Mouse (Mus musculus) left cerebral cortex, adult 2 months (tissue): Measurements from ENCODE around the gene Cdkal1. TPM values are rescaled to one million over a fixed set of nuclear protein-coding genes. Genes with fewer than 3 reads are reported as not detected.

Experiments
- DNase-seq, 2 experiments: peaks; one replicate each; pipeline ENCODE4 v3.0.0; 2021 to 2022; ENCODE audit warnings: low spot score in 2 of 2, mixed read lengths in 1 of 2; ENCODE audit errors: extremely low spot score in 1 of 2
- H3K27ac ChIP-seq: fragments of 200-600 bp; 2 replicates; pipeline ENCODE4 v1.8.1; 2022
- H3K4me3 ChIP-seq: fragments of 200-600 bp; 2 replicates; pipeline ENCODE4 v1.8.1; 2022
- CTCF ChIP-seq: fragments of 200-600 bp; IDR thresholded peaks from 2 replicates; pipeline ENCODE4 v1.8.1; 2022; ENCODE audit warnings: antibody characterized with exemption, mild to moderate bottlenecking, moderate library complexity
- intact Hi-C: fragments of 180-260 bp; cut with DNase I; formaldehyde crosslinking; loops from one replicate; pipeline ENCODE4 v1.15.1; 2025
- long read RNA-seq, 2 experiments: library from polyadenylated mRNA; stranded (forward); transcript quantifications; one replicate each; pipeline ENCODE4 v2.0.0; 2021; ENCODE audit warnings: borderline mapping rate in 2 of 2
- total RNA-seq, 2 experiments: library from RNA; stranded (reverse); gene quantifications; 2 replicates each; pipeline ENCODE4 v1.2.3; 2021

Gene Cdkal1
- 10 to 100 TPM; 23.2 to 23.8 TPM for total RNA-seq
- long read RNA-seq, experiment 1, transcript Cdkal1-201 (16 exons, 2,629 nt) = major isoform, 14 of 19 reads
- long read RNA-seq, experiment 1, partial matches to known transcripts = 1 of 19 reads
- long read RNA-seq, experiment 1, other reads (novel, unspliced or antisense) = 4 of 19 reads
- long read RNA-seq, experiment 2, transcript Cdkal1-201 (16 exons, 2,629 nt) = major isoform, 10 of 13 reads
- long read RNA-seq, experiment 2, partial matches to known transcripts = 1 of 13 reads
- long read RNA-seq, experiment 2, other reads (novel, unspliced or antisense) = 2 of 13 reads

- peak within 1 kb of the TSS; percentile 66 for H3K4me3 ChIP-seq
- no peak for TF ChIP-seq CTCF
- intact Hi-C loops = loop anchor here (1.0 to 2.0 kb wide), 3 partner anchors 127 to 405 kb away; no protein-coding TSS in a partner anchor
- H3K27ac ChIP-seq = peak within 1 kb of the TSS; percentile 84
- peak; percentile 82 to 85 for DNase-seq
Observed at GRCm38 (mm10) chr13:29855281-29856031, at the start of gene Cdkal1. Gene Cdkal1 (minus strand): TSS chr13:29855674.

GRCm38 (mm10) chr13:29903341-29903740 is 47.9 kb upstream of the Cdkal1 start:
- intact Hi-C loops = no loop called here
- H3K27ac ChIP-seq = no peak overlapping the region
- DNase-seq = peak in 1 of 2 experiments; percentile 6
- no peak overlapping the region for H3K4me3 ChIP-seq
- TF ChIP-seq CTCF = no peak

GRCm38 (mm10) chr13:29902676-29903075 is 47.2 kb upstream of the Cdkal1 start:
- intact Hi-C loops = no loop called here

GRCm38 (mm10) chr13:29901641-29902040 is 46.2 kb upstream of the Cdkal1 start:
- no peak for TF ChIP-seq CTCF
- DNase-seq = no peak
- Histone ChIP-seq H3K27ac (no peak overlapping the region), H3K4me3 (no peak overlapping the region)
- intact Hi-C loops = no loop called here

More at GRCm38 (mm10) chr13:29902676-29903075, 47.2 kb upstream of the Cdkal1 start:
- peak in 1 of 2 experiments; percentile 4 for DNase-seq
- Histone ChIP-seq H3K27ac (no peak overlapping the region), H3K4me3 (no peak overlapping the region)
- no peak for TF ChIP-seq CTCF

GRCm38 (mm10) chr13:29866780-29867179 is 11.3 kb upstream of the Cdkal1 start:
- intact Hi-C loops = no loop called here
- no peak for TF ChIP-seq CTCF
- H3K4me3 ChIP-seq = no peak overlapping the region
- H3K27ac ChIP-seq = no peak overlapping the region
- DNase-seq = no peak

- DNase-seq = no peak
- H3K27ac ChIP-seq = no peak overlapping the region
- no peak overlapping the region for H3K4me3 ChIP-seq
- intact Hi-C loops = no loop called here
- TF ChIP-seq CTCF = no peak
Observed at GRCm38 (mm10) chr13:29864331-29864730, 8.9 kb upstream of the Cdkal1 start.

GRCm38 (mm10) chr13:29860087-29860486 is 4.6 kb upstream of the Cdkal1 start:
- no peak for DNase-seq
- Histone ChIP-seq H3K27ac (no peak overlapping the region), H3K4me3 (no peak overlapping the region)
- intact Hi-C loops = no loop called here
- no peak for TF ChIP-seq CTCF

GRCm38 (mm10) chr13:29857436-29857835 is 2.0 kb upstream of the Cdkal1 start:
- Histone ChIP-seq H3K4me3 (no peak overlapping the region), H3K27ac (no peak overlapping the region)
- peak; percentile 70 for TF ChIP-seq CTCF
- intact Hi-C loops = loop anchor here (2.0 kb wide), 2 partner anchors 125 to 403 kb away; no protein-coding TSS in a partner anchor
- DNase-seq = no peak

- intact Hi-C loops = loop anchor here (1.0 kb wide), 1 partner anchor 230 kb away; no protein-coding TSS in a partner anchor
- H3K4me3 ChIP-seq = peak overlapping the region; percentile 66
- no peak for DNase-seq
- TF ChIP-seq CTCF = no peak
- peak overlapping the region; percentile 84 for H3K27ac ChIP-seq
Observed at GRCm38 (mm10) chr13:29854876-29855275, 598 bp downstream of the Cdkal1 start.

GRCm38 (mm10) chr13:29838409-29839047 is 16.9 kb downstream of the Cdkal1 start:
- Histone ChIP-seq H3K27ac (no peak overlapping the region), H3K4me3 (no peak overlapping the region)
- no peak for DNase-seq
- intact Hi-C loops = loop anchor here (1.0 to 10.0 kb wide), 6 partner anchors 236 to 1894 kb away; no protein-coding TSS in a partner anchor
- TF ChIP-seq CTCF = peak; percentile 87

GRCm38 (mm10) chr13:29835170-29835569 is 20.3 kb downstream of the Cdkal1 start:
- Histone ChIP-seq H3K4me3 (no peak overlapping the region), H3K27ac (no peak overlapping the region)
- DNase-seq = peak; percentile 24 to 35
- TF ChIP-seq CTCF = peak; percentile 80
- intact Hi-C loops = loop anchor here (5.0 to 10.0 kb wide), 5 partner anchors 233 to 1890 kb away; no protein-coding TSS in a partner anchor
